Comparison of ENCODE assay signal across 28 mouse cellular contexts in the genomic region with DNA sequence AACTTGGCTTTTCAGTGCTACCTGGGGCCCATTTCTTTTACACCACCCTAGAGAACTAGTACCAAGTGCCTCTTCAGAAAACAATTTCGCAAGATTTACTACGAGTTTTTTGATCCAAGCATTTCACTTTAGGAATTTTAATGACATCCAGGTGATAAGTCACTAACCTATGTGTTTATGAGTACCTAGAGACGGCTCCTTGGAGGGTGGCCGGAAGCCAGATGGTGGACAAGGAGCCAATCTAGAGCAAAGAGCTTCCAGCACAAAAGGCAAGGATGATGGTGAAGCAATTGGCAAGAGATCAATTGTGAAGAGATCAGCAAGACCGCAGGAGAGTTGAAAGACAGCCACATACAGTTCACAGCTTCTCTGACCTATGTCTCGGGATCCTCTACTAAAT. TPM values are rescaled to one million over a fixed set of nuclear protein-coding genes. Genes with fewer than 3 reads are reported as not detected.
DNase-seq lines count a peak whose midpoint lies in the region; ATAC-seq and TF ChIP-seq lines count a peak whose summit lies in the region.
"Had no signal": no experiment of that assay in that cellular context is flagged by ENCODE, and none has a peak within 500 bp of the region (broad histone marks: within the 10 kb centered on the region; RNA-seq: fewer than 3 reads in every experiment).

No protein-coding gene starts in this region.

- no peak overlapping the region for H3K4me2 ChIP-seq in kidney, embryonic 16.5 days (replicated peaks; ENCODE audit: low read depth, low read length)
- H3K4me2 ChIP-seq in limb, embryonic 11.5 days (ENCODE audit: low read depth, severe bottlenecking): no peak overlapping the region
- H3K4me2 ChIP-seq: forebrain, embryonic 15.5 days; limb, embryonic 15.5 days; liver, embryonic 13.5 days; lung, embryonic 14.5 days had no signal

- intact Hi-C loops in left cerebral cortex, postnatal 4 days (cut with DNase I): no loop called here

- no peaks in the 10 kb centered on the region for H3K27me3 ChIP-seq in kidney, embryonic 16.5 days (ENCODE audit: insufficient read depth, low read length)
- peaks cover 4% of the 10 kb centered on the region; the same call in 1 of the 2 replicates for H3K27me3 ChIP-seq in limb, embryonic 11.5 days (ENCODE audit: control insufficient read depth, insufficient read depth, low read length)
- H3K27me3 ChIP-seq: neural tube, embryonic 15.5 days had no signal

- DNase-seq in adrenal gland, adult 2 months: peak; percentile 38
- DNase-seq in adrenal gland, adult (ENCODE audit: inconsistent age in 2 of 2, low spot score in 1 of 2): no peak
- peak; percentile 30 for DNase-seq in kidney, adult 9 months
- DNase-seq in ES-E14 (ENCODE audit: low read depth, low spot score): no peak
- peak; percentile 51 for DNase-seq in limb, embryonic 11.5 days (ENCODE audit: low spot score)
- no peak for DNase-seq in left cerebral cortex, postnatal 4 days
- DNase-seq in testis, postnatal 10 days (ENCODE audit: low spot score): no peak
- DNase-seq: adrenal gland, postnatal 36 days; cerebellum, adult 2 months; cerebellum, postnatal 14 days; gastrocnemius, postnatal 10 days; heart, postnatal 14 days; kidney, adult 18-20 months; kidney, postnatal 14 days; layer of hippocampus, adult 9-11 months; liver, embryonic 13.5 days; lung, embryonic 14.5 days; midbrain, embryonic 14.5 days; retina, postnatal 1 day; right cerebral cortex, postnatal 14 days; thymus, postnatal 14 days had no signal

- H3K36me3 ChIP-seq in kidney, embryonic 16.5 days (ENCODE audit: insufficient read depth, low read length): no peaks in the 10 kb centered on the region
- H3K36me3 ChIP-seq in ES-E14 (ENCODE audit: control insufficient read depth, insufficient read depth, low read length, poor library complexity, severe bottlenecking): no peaks in the 10 kb centered on the region
- H3K36me3 ChIP-seq in limb, embryonic 11.5 days (ENCODE audit: control insufficient read depth, insufficient read depth, low read length): no peaks in the 10 kb centered on the region
- H3K36me3 ChIP-seq: forebrain, embryonic 15.5 days; hindbrain, embryonic 10.5 days; hindbrain, embryonic 15.5 days; limb, embryonic 15.5 days; liver, embryonic 13.5 days; neural tube, embryonic 15.5 days had no signal

- H3K9ac ChIP-seq in kidney, embryonic 16.5 days (replicated peaks; ENCODE audit: low read length): no peak overlapping the region
- H3K9ac ChIP-seq in ES-E14 (ENCODE audit: insufficient read depth, low read depth, low read length, poor library complexity, severe bottlenecking): no peak overlapping the region
- H3K9ac ChIP-seq in limb, embryonic 11.5 days (ENCODE audit: low read length): no peak overlapping the region
- H3K9ac ChIP-seq: forebrain, embryonic 15.5 days; hindbrain, embryonic 15.5 days; limb, embryonic 15.5 days; liver, embryonic 13.5 days; lung, embryonic 14.5 days; neural tube, embryonic 15.5 days had no signal

- no peak overlapping the region for H3K4me3 ChIP-seq in kidney, embryonic 16.5 days (ENCODE audit: low read length)
- no peak overlapping the region for H3K4me3 ChIP-seq in ES-E14 (ENCODE audit: insufficient read depth in 1 of 2, low read depth in 1 of 2, low read length in 2 of 2, poor library complexity in 1 of 2, severe bottlenecking in 1 of 2)
- no peak overlapping the region for H3K4me3 ChIP-seq in limb, embryonic 11.5 days (ENCODE audit: low read depth, low read length)
- H3K4me3 ChIP-seq: forebrain, embryonic 15.5 days; hindbrain, embryonic 15.5 days; limb, embryonic 15.5 days; liver, embryonic 13.5 days; neural tube, embryonic 15.5 days had no signal

- ATAC-seq in kidney, embryonic 16.5 days (ENCODE audit: low FRiP score, low TSS enrichment): no peak
- ATAC-seq in limb, embryonic 11.5 days (ENCODE audit: insufficient number of reproducible peaks, low FRiP score, low TSS enrichment, low read depth): no peak
- ATAC-seq: forebrain, embryonic 15.5 days had no signal

- WGBS in kidney, embryonic 16.5 days: 74% methylated on average over 6 of the region's 6 CpGs
- WGBS in limb, embryonic 11.5 days: 28% methylated on average over 6 of the region's 6 CpGs

- in situ Hi-C loops in ES-E14 (cut with MboI; ENCODE audit: low sequenced_read_pairs in 2 of 2, unreplicated experiment in 2 of 2): no loop called here

- no peaks in the 10 kb centered on the region for H3K9me3 ChIP-seq in kidney, embryonic 16.5 days (ENCODE audit: low read length)
- no peaks in the 10 kb centered on the region for H3K9me3 ChIP-seq in ES-E14 (ENCODE audit: control insufficient read depth, insufficient read depth, low read depth, low read length)
- no peaks in the 10 kb centered on the region for H3K9me3 ChIP-seq in limb, embryonic 11.5 days (ENCODE audit: control insufficient read depth, low read length)
- H3K9me3 ChIP-seq: forebrain, embryonic 15.5 days; hindbrain, embryonic 10.5 days; hindbrain, embryonic 15.5 days; limb, embryonic 15.5 days; liver, embryonic 13.5 days; neural tube, embryonic 15.5 days had no signal

- H3K4me1 ChIP-seq in kidney, embryonic 16.5 days (ENCODE audit: insufficient read depth, low read length): peaks cover 36% of the 10 kb centered on the region
- peaks cover 6 to 24% of the 10 kb centered on the region in 2 experiments for H3K4me1 ChIP-seq in ES-E14 (ENCODE audit: control insufficient read depth in 2 of 2, insufficient read depth in 2 of 2, low read length in 2 of 2, poor library complexity in 1 of 2)
- H3K4me1 ChIP-seq in limb, embryonic 11.5 days (ENCODE audit: control insufficient read depth, insufficient read depth, low read length): peaks cover 20% of the 10 kb centered on the region

- no peak overlapping the region for H3K27ac ChIP-seq in kidney, embryonic 16.5 days (ENCODE audit: low read length)
- H3K27ac ChIP-seq in ES-E14 (ENCODE audit: insufficient read depth, low read depth, low read length, poor library complexity, severe bottlenecking): peak overlapping the region; percentile 8; the same call in 1 of the 2 replicates
- no peak overlapping the region for H3K27ac ChIP-seq in limb, embryonic 11.5 days (replicated peaks; ENCODE audit: low read depth, low read length)
- H3K27ac ChIP-seq: forebrain, embryonic 15.5 days; hindbrain, embryonic 10.5 days; hindbrain, embryonic 15.5 days; limb, embryonic 15.5 days; liver, embryonic 13.5 days; macrophage; neural tube, embryonic 15.5 days had no signal

TF ChIP-seq in ES-E14, 5 proteins besides CTCF, POLR2A, EP300 and RAD21:
- no peak for TF ChIP-seq HCFC1 (IDR thresholded peaks at IDR 0.05; ENCODE audit: borderline replicate concordance, insufficient read depth, low read length)
- no peak for TF ChIP-seq MAFK (IDR thresholded peaks at IDR 0.05; ENCODE audit: insufficient read depth, low read depth, low read length)
- no peak for TF ChIP-seq ZNF384 (IDR thresholded peaks at IDR 0.05; ENCODE audit: low read depth, low read length)
- TF ChIP-seq ZC3H11A (IDR thresholded peaks at IDR 0.05; ENCODE audit: borderline replicate concordance, low read depth, low read length): no peak
- TF ChIP-seq CHD2 (IDR thresholded peaks at IDR 0.05; ENCODE audit: low read depth, low read length): no peak

RNA-seq across cellular contexts. Expression of a gene that starts 8.7 kb away (rescaled TPM):
- total RNA-seq in adrenal gland, adult 2 months (2021): 10 to 100 TPM; 17.9 to 20.2 TPM
- 4.2 and 9.6 TPM in 2 replicates for polyA plus RNA-seq in adrenal gland, adult 2 months (2012; rRNA removed)
- 7.4 and 7.9 TPM in 2 replicates for polyA plus RNA-seq in kidney, embryonic 16.5 days (2015; fragmentation: Nextera tagmentation; extraction: Ambion mirVana)
- 36.5 and 110 TPM in 2 replicates for total RNA-seq in ES-E14 (2012; rRNA removed)
- 2.9 TPM in 2 replicates for polyA plus RNA-seq in limb, embryonic 11.5 days (2014; fragmentation: Nextera tagmentation; extraction: Ambion mirVana)
- total RNA-seq in left cerebral cortex, postnatal 4 days (2021): 1 to 10 TPM; 4.3 to 4.6 TPM

Comparison
In these comparisons a context has a peak if more than half of its experiments do, and no peak if none do; other contexts are left out.
1. DNase-seq: peak in adrenal gland, adult 2 months (single experiment), kidney, adult 9 months (single experiment) and limb, embryonic 11.5 days (single experiment); none in adrenal gland, adult (0 of 2), ES-E14 (single experiment), left cerebral cortex, postnatal 4 days (single experiment) and testis, postnatal 10 days (single experiment).